Mouse (Mus musculus): ENCODE data around the gene Dars2. TPM values are rescaled to one million over a fixed set of nuclear protein-coding genes. Genes with fewer than 3 reads are reported as not detected.
A peak's percentile ranks its signal among the peaks of the same experiment; 100 is the strongest.

Dars2 gene
- polyA plus RNA-seq, 1 experiment from 2014 or later: 29.5 TPM

GRCm38 (mm10) chr1:161008038-161008437 is 62.4 kb downstream of the Dars2 start:
- DNase-seq: no peak
- Histone ChIP-seq H3K27ac (replicated peaks; ENCODE audit: low read depth, low read length) (no peak overlapping the region), H3K9me3 (ENCODE audit: control insufficient read depth, low read length) (no peaks in the 10 kb centered on the region), H3K9ac (replicated peaks; ENCODE audit: low read length) (no peak overlapping the region), H3K4me2 (ENCODE audit: low read length) (no peak overlapping the region), H3K4me3 (replicated peaks; ENCODE audit: low read depth, low read length) (no peak overlapping the region), H3K4me1 (ENCODE audit: control insufficient read depth, insufficient read depth, low read length) (no peaks in the 10 kb centered on the region), H3K27me3 (ENCODE audit: control insufficient read depth, insufficient read depth, low read length) (no peaks in the 10 kb centered on the region), H3K36me3 (ENCODE audit: control insufficient read depth, insufficient read depth, low read length) (peaks cover 18% of the 10 kb centered on the region)
- ATAC-seq (ENCODE audit: low FRiP score, low TSS enrichment): no peak
- WGBS: 92% methylated on average over 2 of the region's 2 CpGs

GRCm38 (mm10) chr1:161006471-161006870 is 64.0 kb downstream of the Dars2 start:
- ATAC-seq (ENCODE audit: low FRiP score, low TSS enrichment): no peak
- Histone ChIP-seq H3K4me1 (ENCODE audit: control insufficient read depth, insufficient read depth, low read length) (no peaks in the 10 kb centered on the region), H3K27ac (replicated peaks; ENCODE audit: low read depth, low read length) (no peak overlapping the region), H3K9me3 (ENCODE audit: control insufficient read depth, low read length) (no peaks in the 10 kb centered on the region), H3K4me3 (replicated peaks; ENCODE audit: low read depth, low read length) (no peak overlapping the region), H3K36me3 (ENCODE audit: control insufficient read depth, insufficient read depth, low read length) (peaks cover 5% of the 10 kb centered on the region), H3K9ac (replicated peaks; ENCODE audit: low read length) (no peak overlapping the region), H3K27me3 (ENCODE audit: control insufficient read depth, insufficient read depth, low read length) (no peaks in the 10 kb centered on the region), H3K4me2 (ENCODE audit: low read length) (no peak overlapping the region)
- no peak for DNase-seq
- WGBS: 84% methylated on average over 5 of the region's 5 CpGs

- Histone ChIP-seq H3K9ac (replicated peaks; ENCODE audit: low read length) (no peak overlapping the region), H3K36me3 (ENCODE audit: control insufficient read depth, insufficient read depth, low read length) (0 out of 2 replicates have a peak, but pooled peaks cover 3% of the 10 kb centered on the region), H3K27me3 (ENCODE audit: control insufficient read depth, insufficient read depth, low read length) (no peaks in the 10 kb centered on the region), H3K4me1 (ENCODE audit: control insufficient read depth, insufficient read depth, low read length) (no peaks in the 10 kb centered on the region), H3K4me2 (ENCODE audit: low read length) (no peak overlapping the region), H3K27ac (replicated peaks; ENCODE audit: low read depth, low read length) (no peak overlapping the region), H3K9me3 (ENCODE audit: control insufficient read depth, low read length) (no peaks in the 10 kb centered on the region), H3K4me3 (replicated peaks; ENCODE audit: low read depth, low read length) (no peak overlapping the region)
- DNase-seq (no peak), ATAC-seq (ENCODE audit: low FRiP score, low TSS enrichment) (no peak)
- WGBS: 87% methylated on average over 3 of the region's 3 CpGs
Observed at GRCm38 (mm10) chr1:161005526-161005925, 64.9 kb downstream of the Dars2 start.

- Histone ChIP-seq H3K4me3 (replicated peaks; ENCODE audit: low read depth, low read length) (no peak overlapping the region), H3K27me3 (ENCODE audit: control insufficient read depth, insufficient read depth, low read length) (no peaks in the 10 kb centered on the region), H3K9ac (replicated peaks; ENCODE audit: low read length) (no peak overlapping the region), H3K27ac (replicated peaks; ENCODE audit: low read depth, low read length) (no peak overlapping the region), H3K4me2 (ENCODE audit: low read length) (no peak overlapping the region), H3K36me3 (ENCODE audit: control insufficient read depth, insufficient read depth, low read length) (0 out of 2 replicates have a peak, but pooled peaks cover 3% of the 10 kb centered on the region), H3K4me1 (ENCODE audit: control insufficient read depth, insufficient read depth, low read length) (no peaks in the 10 kb centered on the region), H3K9me3 (ENCODE audit: control insufficient read depth, low read length) (no peaks in the 10 kb centered on the region)
- no peak for ATAC-seq (ENCODE audit: low FRiP score, low TSS enrichment)
- WGBS: 74% methylated on average over 4 of the region's 4 CpGs
- no peak for DNase-seq
Observed at GRCm38 (mm10) chr1:161004942-161005341, 65.5 kb downstream of the Dars2 start.

- DNase-seq (peak; percentile 7), ATAC-seq (ENCODE audit: low FRiP score, low TSS enrichment) (no peak)
- Histone ChIP-seq H3K27ac (replicated peaks; ENCODE audit: low read depth, low read length) (no peak overlapping the region), H3K9ac (replicated peaks; ENCODE audit: low read length) (no peak overlapping the region), H3K4me1 (ENCODE audit: control insufficient read depth, insufficient read depth, low read length) (no peaks in the 10 kb centered on the region), H3K27me3 (ENCODE audit: control insufficient read depth, insufficient read depth, low read length) (no peaks in the 10 kb centered on the region), H3K36me3 (ENCODE audit: control insufficient read depth, insufficient read depth, low read length) (no peaks in the 10 kb centered on the region), H3K9me3 (ENCODE audit: control insufficient read depth, low read length) (no peaks in the 10 kb centered on the region), H3K4me2 (ENCODE audit: low read length) (no peak overlapping the region), H3K4me3 (replicated peaks; ENCODE audit: low read depth, low read length) (no peak overlapping the region)
- 63% methylated on average over 6 of the region's 6 CpGs for WGBS
Observed at GRCm38 (mm10) chr1:160993851-160994250, 76.6 kb downstream of the Dars2 start.

Other genes starting within 250 kb of the Dars2 start
- gene Rc3h1, start 164.2 kb downstream of the Dars2 start, polyA plus RNA-seq (2014; fragmentation: Nextera tagmentation; extraction: Ambion mirVana): 10.7 and 13.2 TPM in 2 replicates
- gene Serpinc1, start 92.1 kb downstream of the Dars2 start, polyA plus RNA-seq (2014; fragmentation: Nextera tagmentation; extraction: Ambion mirVana): 2.9 and 3.1 TPM in 2 replicates
- gene Zbtb37, start 35.8 kb downstream of the Dars2 start, polyA plus RNA-seq (2014; fragmentation: Nextera tagmentation; extraction: Ambion mirVana): 18.4 and 23.7 TPM in 2 replicates
- 9.6 and 12.5 TPM in 2 replicates for gene Cenpl, start 55 bp upstream of the Dars2 start, polyA plus RNA-seq (2014; fragmentation: Nextera tagmentation; extraction: Ambion mirVana)
- 15.5 and 22.4 TPM in 2 replicates for gene Klhl20, start 60.9 kb upstream of the Dars2 start, polyA plus RNA-seq (2014; fragmentation: Nextera tagmentation; extraction: Ambion mirVana)
- 25.4 and 29.4 TPM in 2 replicates for gene Ankrd45, start 72.0 kb upstream of the Dars2 start, polyA plus RNA-seq (2014; fragmentation: Nextera tagmentation; extraction: Ambion mirVana)
- 0.43 and 0.47 TPM in 2 replicates for gene Tex50, start 88.7 kb upstream of the Dars2 start, polyA plus RNA-seq (2014; fragmentation: Nextera tagmentation; extraction: Ambion mirVana)
- gene Prdx6, start 180.6 kb upstream of the Dars2 start, polyA plus RNA-seq (2014; fragmentation: Nextera tagmentation; extraction: Ambion mirVana): 127 and 161 TPM in 2 replicates

Data from midbrain, embryonic 14.5 days (tissue).